Mouse (Mus musculus) forebrain, embryonic 11.5 days (tissue): ENCODE data around the gene Cst8. TPM values are rescaled to one million over a fixed set of nuclear protein-coding genes. Genes with fewer than 3 reads are reported as not detected.
"Not testable (repeated sequence)": the region's sequence is repeated elsewhere in the genome, so short reads cannot be mapped to it uniquely, and the experiment has no call there.

ENCODE experiments used
- ATAC-seq: fragments of 200-750 bp; cut with Nextera tagmentation; replicated peaks from 2 replicates; pipeline ENCODE4 v1.8.0; 2017; ENCODE audit warnings: moderate TSS enrichment; ENCODE audit not compliant: low FRiP score
- DNase-seq: peaks from one replicate; pipeline ENCODE4 v3.0.0-alpha.2; 2017; ENCODE audit warnings: low spot score
- H3K27ac ChIP-seq: fragments of 300-500 bp; sonication (generic); 2 replicates; pipeline ENCODE4 v1.5.1; 2014; ENCODE audit warnings: low read depth, low read length
- H3K27me3 ChIP-seq: fragments of 300-500 bp; sonication (generic); 2 replicates; pipeline ENCODE4 v1.6.1; 2014; ENCODE audit warnings: mild to moderate bottlenecking, low read length, mixed read lengths; ENCODE audit not compliant: control insufficient read depth, insufficient read depth
- H3K36me3 ChIP-seq: fragments of 300-500 bp; sonication (generic); 2 replicates; pipeline ENCODE4 v1.6.1; 2014; ENCODE audit warnings: mild to moderate bottlenecking, low read length, moderate library complexity, mixed read lengths; ENCODE audit not compliant: control insufficient read depth, insufficient read depth
- H3K4me1 ChIP-seq: fragments of 300-500 bp; sonication (generic); replicated peaks from 2 replicates; pipeline ENCODE4 v1.6.1; 2014; ENCODE audit warnings: low read length, mixed read lengths; ENCODE audit not compliant: control insufficient read depth, insufficient read depth
- H3K4me2 ChIP-seq: fragments of 300-500 bp; sonication (generic); 2 replicates; pipeline ENCODE4 v1.6.1; 2014; ENCODE audit warnings: low read depth, mild to moderate bottlenecking, low read length, moderate library complexity, mixed read lengths; ENCODE audit not compliant: severe bottlenecking
- H3K4me3 ChIP-seq: fragments of 300-500 bp; sonication (generic); 2 replicates; pipeline ENCODE4 v1.5.1; 2014; ENCODE audit warnings: low read depth, low read length
- H3K9ac ChIP-seq: fragments of 300-500 bp; sonication (generic); 2 replicates; pipeline ENCODE4 v1.6.1; 2014; ENCODE audit warnings: low read length
- H3K9me3 ChIP-seq: fragments of 300-500 bp; sonication (generic); 2 replicates; pipeline ENCODE4 v1.6.1; 2016; ENCODE audit warnings: low read length, mixed read lengths; ENCODE audit not compliant: control insufficient read depth
- WGBS: fragments of 180-500 bp; shearing (Covaris S2); extraction: QIAGEN DNeasy Blood & Tissue Kit; methylation state at CpG from one replicate; pipeline ENCODE4 v1.1.7; 2014; 5-methylcytosine and 5-hydroxymethylcytosine counted together
- polyA plus RNA-seq: library from polyadenylated mRNA; unstranded; fragments of >200 nt; fragmentation: Nextera tagmentation; extraction: Ambion mirVana; gene quantifications from 2 replicates; pipeline ENCODE4 v1.2.1, GENCODE M21; 2014

The Cst8 gene
- polyA plus RNA-seq, result not detected in 2 replicates

GRCm38 (mm10) chr2:148798485-148798884, at the start of gene Cst8:
Gene Cst8, plus strand, starts transcription at chr2:148798785.
- Histone ChIP-seq H3K4me2 (no peak within 1 kb of the TSS), H3K9me3 (no peaks in the 10 kb centered on the region), H3K27me3 (no peaks in the 10 kb centered on the region), H3K4me3 (no peak within 1 kb of the TSS), H3K36me3 (no peaks in the 10 kb centered on the region), H3K27ac (no peak within 1 kb of the TSS), H3K4me1 (no peaks in the 10 kb centered on the region), H3K9ac (no peak within 1 kb of the TSS)
- DNase-seq (no peak), ATAC-seq (no peak)
- WGBS, result 86% methylated on average over 1 of the region's 1 CpGs

- ATAC-seq (no peak), DNase-seq (no peak)
- Histone ChIP-seq H3K9ac (no peak within 1 kb of the TSS), H3K27ac (no peak within 1 kb of the TSS), H3K27me3 (no peaks in the 10 kb centered on the region), H3K4me1 (no peaks in the 10 kb centered on the region), H3K9me3 (no peaks in the 10 kb centered on the region), H3K4me3 (no peak within 1 kb of the TSS), H3K36me3 (no peaks in the 10 kb centered on the region), H3K4me2 (no peak within 1 kb of the TSS)
- 75% methylated on average over 1 of the region's 1 CpGs for WGBS
These were observed 48.5 kb upstream of the Cst8 start, which contains the start of gene Cstl1 for GRCm38 (mm10) chr2:148750058-148750457. Gene Cstl1, plus strand, starts transcription at chr2:148750358.

GRCm38 (mm10) chr2:148751893-148752813, 46.4 kb upstream of the Cst8 start:
- Histone ChIP-seq H3K9me3 (no peaks in the 10 kb centered on the region), H3K4me2 (peak overlapping the region; percentile 53), H3K4me3 (peak overlapping the region; percentile 21; the same call in 1 of the 2 replicates), H3K9ac (no peak overlapping the region; the same call in 1 of the 2 replicates), H3K36me3 (no peaks in the 10 kb centered on the region), H3K4me1 (no peaks in the 10 kb centered on the region), H3K27ac (no peak overlapping the region), H3K27me3 (no peaks in the 10 kb centered on the region)
- peak; percentile 84 for ATAC-seq
- peak; percentile 77 for DNase-seq
- WGBS, result 18% methylated on average over 15 of the region's 15 CpGs

- Histone ChIP-seq H3K4me2 (no peak overlapping the region), H3K9ac (no peak overlapping the region), H3K36me3 (no peaks in the 10 kb centered on the region), H3K4me1 (no peaks in the 10 kb centered on the region), H3K4me3 (no peak overlapping the region), H3K27ac (no peak overlapping the region), H3K9me3 (no peaks in the 10 kb centered on the region), H3K27me3 (no peaks in the 10 kb centered on the region)
- no peak for DNase-seq
- ATAC-seq, result no peak
- 85% methylated on average over 1 of the region's 1 CpGs for WGBS
These were observed 44.2 kb upstream of the Cst8 start for GRCm38 (mm10) chr2:148754310-148754846.

GRCm38 (mm10) chr2:148763648-148764388, 34.8 kb upstream of the Cst8 start:
- no peaks in the 10 kb centered on the region for H3K27me3 ChIP-seq
- DNase-seq (no peak), ATAC-seq (no peak)
- H3K4me2 ChIP-seq, result no peak overlapping the region
- H3K9me3 ChIP-seq, result no peaks in the 10 kb centered on the region
- H3K4me3 ChIP-seq, result no peak overlapping the region
- no peaks in the 10 kb centered on the region for H3K36me3 ChIP-seq
- H3K9ac ChIP-seq, result no peak overlapping the region
- H3K27ac ChIP-seq, result no peak overlapping the region
- 92% methylated on average over 1 of the region's 1 CpGs for WGBS
- H3K4me1 ChIP-seq, result no peaks in the 10 kb centered on the region

GRCm38 (mm10) chr2:148771397-148771796, 27.2 kb upstream of the Cst8 start, which contains the start of gene Cst11:
Gene Cst11, minus strand, starts transcription at chr2:148771497.
- 88% methylated on average over 4 of the region's 4 CpGs for WGBS
- not testable (repeated sequence) for H3K4me1 ChIP-seq, H3K4me2 ChIP-seq, H3K9ac ChIP-seq, H3K27me3 ChIP-seq, DNase-seq, H3K4me3 ChIP-seq, H3K9me3 ChIP-seq, H3K36me3 ChIP-seq, ATAC-seq, H3K27ac ChIP-seq

GRCm38 (mm10) chr2:148781709-148782108, 16.9 kb upstream of the Cst8 start, which contains the start of gene 8030411F24Rik:
Gene 8030411F24Rik, plus strand, starts transcription at chr2:148782009.
- Histone ChIP-seq H3K4me3 (no peak within 1 kb of the TSS), H3K9ac (no peak within 1 kb of the TSS), H3K27ac (no peak within 1 kb of the TSS), H3K36me3 (no peaks in the 10 kb centered on the region), H3K4me1 (no peaks in the 10 kb centered on the region), H3K27me3 (no peaks in the 10 kb centered on the region), H3K9me3 (no peaks in the 10 kb centered on the region), H3K4me2 (no peak within 1 kb of the TSS)
- 14% methylated on average over 1 of the region's 1 CpGs for WGBS
- no peak for DNase-seq
- ATAC-seq, result no peak

- WGBS, result 92% methylated on average over 6 of the region's 6 CpGs
- no peak within 1 kb of the TSS for H3K4me3 ChIP-seq
These were observed 9.4 kb upstream of the Cst8 start, which contains the start of gene Cst12 for GRCm38 (mm10) chr2:148789142-148789541. Gene Cst12, plus strand, starts transcription at chr2:148789361.

More at GRCm38 (mm10) chr2:148789142-148789541, 9.4 kb upstream of the Cst8 start, which contains the start of gene Cst12:
- Histone ChIP-seq H3K27ac (no peak within 1 kb of the TSS), H3K36me3 (no peaks in the 10 kb centered on the region), H3K4me1 (no peaks in the 10 kb centered on the region), H3K4me2 (no peak within 1 kb of the TSS), H3K9ac (no peak within 1 kb of the TSS), H3K27me3 (no peaks in the 10 kb centered on the region), H3K9me3 (no peaks in the 10 kb centered on the region)
- no peak for DNase-seq
- no peak for ATAC-seq
